Mouse (Mus musculus): ENCODE results near the gene Msmb.

GRCm38 (mm10) chr14:32163203-32163888, 21.5 kb downstream of the Msmb start:
- TF ChIP-seq CTCF (IDR thresholded peaks at IDR 0.05; ENCODE audit: borderline replicate concordance, insufficient read depth, low read depth, low read length): no peak
- TF ChIP-seq POLR2A (IDR thresholded peaks at IDR 0.05; ENCODE audit: borderline replicate concordance, insufficient read depth, low read length): no peak

Measured in cerebellum, adult 2 months (tissue).